ENCODE assay signal across 27 mouse cellular contexts in the genomic region with DNA sequence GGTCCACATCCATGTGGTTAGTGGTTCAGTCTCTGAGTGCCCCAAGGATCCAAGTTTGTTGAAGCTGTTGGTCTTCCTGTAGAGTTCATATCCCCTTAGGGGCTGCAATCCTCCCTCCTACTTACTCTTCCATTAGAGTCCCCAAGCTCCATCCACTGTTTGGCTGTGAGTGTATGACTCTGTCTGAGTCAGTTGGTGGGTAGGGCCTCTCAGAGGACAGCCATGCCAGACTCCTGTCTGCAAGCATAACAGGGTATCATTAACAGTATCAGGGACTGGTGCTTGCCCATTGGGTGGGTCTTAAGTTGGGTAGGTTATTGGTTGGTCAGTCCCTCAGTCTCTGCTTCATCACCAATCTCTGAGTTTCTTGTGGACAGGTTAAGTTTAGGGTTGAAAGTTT. TPM values are rescaled to one million over a fixed set of nuclear protein-coding genes. Genes with fewer than 3 reads are reported as not detected.
DNase-seq lines count a peak whose midpoint lies in the region; ATAC-seq and TF ChIP-seq lines count a peak whose summit lies in the region.
"Had no signal": no experiment of that assay in that cellular context is flagged by ENCODE, and none has a peak within 500 bp of the region (broad histone marks: within the 10 kb centered on the region; RNA-seq: fewer than 3 reads in every experiment).

No protein-coding gene starts in this region.

- H3K4me3 ChIP-seq in heart, embryonic 10.5 days: no peak overlapping the region
- peak overlapping the region; percentile 28 for H3K4me3 ChIP-seq in megakaryocyte, embryonic 14.5 days (replicated peaks)
- peak overlapping the region in 1 of 2 experiments; percentile 17; a peak in 1 of 4 replicates for H3K4me3 ChIP-seq in ES-E14 (ENCODE audit: insufficient read depth in 1 of 2, low read depth in 1 of 2, low read length in 2 of 2, poor library complexity in 1 of 2, severe bottlenecking in 1 of 2)
- no peak overlapping the region for H3K4me3 ChIP-seq in limb, embryonic 10.5 days
- H3K4me3 ChIP-seq: embryonic facial prominence, embryonic 13.5 days; heart, embryonic 15.5 days; hindbrain, embryonic 13.5 days; layer of hippocampus, adult 2 months; limb, embryonic 12.5 days; liver, embryonic 15.5 days; myocyte; neural tube, embryonic 12.5 days; stomach, embryonic 15.5 days had no signal

- peak overlapping the region; percentile 38; the same call in 1 of the 2 replicates for H3K27ac ChIP-seq in heart, embryonic 10.5 days
- peak overlapping the region; percentile 99 for H3K27ac ChIP-seq in ES-E14 (ENCODE audit: insufficient read depth, low read depth, low read length, poor library complexity, severe bottlenecking)
- peak overlapping the region; percentile 66; the same call in 1 of the 2 replicates for H3K27ac ChIP-seq in limb, embryonic 10.5 days
- H3K27ac ChIP-seq: embryonic facial prominence, embryonic 13.5 days; heart, embryonic 15.5 days; hindbrain, embryonic 13.5 days; layer of hippocampus, adult 2 months; limb, embryonic 12.5 days; liver, embryonic 15.5 days; macrophage; neural tube, embryonic 12.5 days had no signal

- ATAC-seq in megakaryocyte, adult 5-6 weeks (ENCODE audit: poor library complexity, severe bottlenecking): no peak

- H3K9me3 ChIP-seq in heart, embryonic 10.5 days: no peaks in the 10 kb centered on the region
- no peaks in the 10 kb centered on the region for H3K9me3 ChIP-seq in megakaryocyte, embryonic 14.5 days
- no peaks in the 10 kb centered on the region for H3K9me3 ChIP-seq in ES-E14 (ENCODE audit: control insufficient read depth, insufficient read depth, low read depth, low read length)
- no peaks in the 10 kb centered on the region for H3K9me3 ChIP-seq in limb, embryonic 10.5 days (replicated peaks)
- H3K9me3 ChIP-seq: embryonic facial prominence, embryonic 13.5 days; heart, embryonic 15.5 days; hindbrain, embryonic 13.5 days; limb, embryonic 12.5 days; liver, embryonic 15.5 days; neural tube, embryonic 12.5 days; stomach, embryonic 15.5 days had no signal

- no peaks in the 10 kb centered on the region for H3K36me3 ChIP-seq in heart, embryonic 10.5 days
- H3K36me3 ChIP-seq in megakaryocyte, embryonic 14.5 days (replicated peaks; ENCODE audit: low read length): no peaks in the 10 kb centered on the region
- no peaks in the 10 kb centered on the region for H3K36me3 ChIP-seq in ES-E14 (ENCODE audit: control insufficient read depth, insufficient read depth, low read length, poor library complexity, severe bottlenecking)
- no peaks in the 10 kb centered on the region for H3K36me3 ChIP-seq in limb, embryonic 10.5 days
- H3K36me3 ChIP-seq: embryonic facial prominence, embryonic 13.5 days; heart, embryonic 15.5 days; hindbrain, embryonic 13.5 days; limb, embryonic 12.5 days; liver, embryonic 15.5 days; neural tube, embryonic 12.5 days; stomach, embryonic 15.5 days had no signal

- in situ Hi-C loops in ES-E14 (cut with MboI; ENCODE audit: low sequenced_read_pairs in 2 of 2, unreplicated experiment in 2 of 2): no loop called here

- no peak for DNase-seq in heart, embryonic 10.5 days (ENCODE audit: low spot score)
- DNase-seq in heart, postnatal 10 days: no peak
- no peak for DNase-seq in ES-E14 (ENCODE audit: low read depth, low spot score)
- DNase-seq in limb, embryonic 10.5 days (ENCODE audit: low spot score): no peak
- no peak for DNase-seq in left cerebral cortex, adult 11 months (ENCODE audit: low spot score)
- no peak for DNase-seq in T-cell, adult 2 months (ENCODE audit: low spot score)
- DNase-seq: adrenal gland, postnatal 14 days; cerebellum, adult 11 months; cerebellum, adult 9-10 months; cerebellum, postnatal 36 days; gastrocnemius, postnatal 10 days; heart, postnatal 36 days; kidney, adult 2 months; kidney, postnatal 36 days had no signal

- peaks cover 49% of the 10 kb centered on the region for H3K4me1 ChIP-seq in heart, embryonic 10.5 days
- peaks cover 61% of the 10 kb centered on the region for H3K4me1 ChIP-seq in megakaryocyte, embryonic 14.5 days
- H3K4me1 ChIP-seq in ES-E14 (ENCODE audit: control insufficient read depth in 2 of 2, insufficient read depth in 2 of 2, low read length in 2 of 2, poor library complexity in 1 of 2): peaks cover 18 to 53% of the 10 kb centered on the region in 2 experiments
- peaks cover 64% of the 10 kb centered on the region for H3K4me1 ChIP-seq in limb, embryonic 10.5 days

- H3K9ac ChIP-seq in ES-E14 (ENCODE audit: insufficient read depth, low read depth, low read length, poor library complexity, severe bottlenecking): peak overlapping the region; percentile 48; the same call in 1 of the 2 replicates
- H3K9ac ChIP-seq: embryonic facial prominence, embryonic 13.5 days; heart, embryonic 15.5 days; hindbrain, embryonic 13.5 days; limb, embryonic 12.5 days; liver, embryonic 15.5 days; lung, embryonic 14.5 days; neural tube, embryonic 12.5 days; stomach, embryonic 15.5 days had no signal

- intact Hi-C loops in heart, postnatal 10 days (cut with DNase I): no loop called here

- H3K27me3 ChIP-seq in heart, embryonic 10.5 days (ENCODE audit: insufficient read depth, poor library complexity, severe bottlenecking): no peaks in the 10 kb centered on the region; the same call in none of the 2 replicates
- peaks cover 52% of the 10 kb centered on the region for H3K27me3 ChIP-seq in megakaryocyte, embryonic 14.5 days (replicated peaks)
- H3K27me3 ChIP-seq in limb, embryonic 10.5 days (ENCODE audit: low read depth, poor library complexity, severe bottlenecking): no peaks in the 10 kb centered on the region
- H3K27me3 ChIP-seq: embryonic facial prominence, embryonic 13.5 days; heart, embryonic 15.5 days; hindbrain, embryonic 13.5 days; limb, embryonic 12.5 days; neural tube, embryonic 12.5 days; stomach, embryonic 15.5 days had no signal

TF ChIP-seq in ES-E14, 5 proteins besides CTCF, POLR2A, EP300 and RAD21:
- no peak for TF ChIP-seq ZC3H11A (IDR thresholded peaks at IDR 0.05; ENCODE audit: borderline replicate concordance, low read depth, low read length)
- TF ChIP-seq CHD2 (IDR thresholded peaks at IDR 0.05; ENCODE audit: low read depth, low read length): no peak
- TF ChIP-seq HCFC1 (IDR thresholded peaks at IDR 0.05; ENCODE audit: borderline replicate concordance, insufficient read depth, low read length): no peak
- no peak for TF ChIP-seq MAFK (IDR thresholded peaks at IDR 0.05; ENCODE audit: insufficient read depth, low read depth, low read length)
- TF ChIP-seq ZNF384 (IDR thresholded peaks at IDR 0.05; ENCODE audit: low read depth, low read length): no peak

RNA-seq across cellular contexts. Expression of a gene that starts 1.3 kb away (rescaled TPM):
- polyA plus RNA-seq in heart, embryonic 10.5 days (2016; fragmentation: Nextera tagmentation; extraction: Ambion mirVana): 9.3 and 12.7 TPM in 2 replicates
- total RNA-seq in heart, postnatal 10 days (2021): 1 to 10 TPM; 8.4 to 9.5 TPM
- 186 and 225 TPM in 2 replicates for polyA plus RNA-seq in megakaryocyte, embryonic 14.5 days (2012; ENCODE audit: insufficient read depth, low replicate concordance)
- total RNA-seq in megakaryocyte, adult 5-6 weeks (2015): 0.11 TPM in 1 of 2 replicates, not detected in the other
- 0.26 TPM in 1 of 2 replicates, not detected in the other for total RNA-seq in megakaryocyte, adult 5-6 weeks (2017)
- total RNA-seq in ES-E14 (2012; rRNA removed): 32.5 and 36.7 TPM in 2 replicates
- polyA plus RNA-seq in limb, embryonic 10.5 days (2016; fragmentation: Nextera tagmentation; extraction: Ambion mirVana): 21.7 and 26.2 TPM in 2 replicates

RNA-seq across cellular contexts. Expression of a gene that starts 52.1 kb away (rescaled TPM):
- 63.2 and 68.2 TPM in 2 replicates for polyA plus RNA-seq in heart, embryonic 10.5 days (2016; fragmentation: Nextera tagmentation; extraction: Ambion mirVana)
- 10 to 100 TPM; 32.4 to 34.0 TPM for total RNA-seq in heart, postnatal 10 days (2021)
- polyA plus RNA-seq in megakaryocyte, embryonic 14.5 days (2012; ENCODE audit: insufficient read depth, low replicate concordance): 42.3 and 73.0 TPM in 2 replicates
- total RNA-seq in megakaryocyte, adult 5-6 weeks (2015): 18.7 and 21.5 TPM in 2 replicates
- total RNA-seq in megakaryocyte, adult 5-6 weeks (2017): 9.3 and 10.5 TPM in 2 replicates
- 39.4 and 44.9 TPM in 2 replicates for total RNA-seq in ES-E14 (2012; rRNA removed)
- 70.0 and 70.9 TPM in 2 replicates for polyA plus RNA-seq in limb, embryonic 10.5 days (2016; fragmentation: Nextera tagmentation; extraction: Ambion mirVana)

Comparison
In these comparisons a context has a peak if more than half of its experiments do, and no peak if none do; other contexts are left out.
1. H3K27ac ChIP-seq: peak in every context shown above with its lines; median percentile 99 in ES-E14; 66 in limb, embryonic 10.5 days; 38 in heart, embryonic 10.5 days.
2. RNA of a gene that starts 1.3 kb away (total RNA-seq): 32.5 to 36.7 TPM in ES-E14 and 8.4 to 9.5 TPM in heart, postnatal 10 days; 0.11 to 0.26 TPM in megakaryocyte, adult 5-6 weeks; every median in the first group is over 4 times any median in the second.